Mouse (Mus musculus) MEL (cell line): ENCODE results near the gene Lpcat1.

ENCODE experiments used
- CTCF ChIP-seq, 3 experiments: IDR thresholded peaks in 2 of 3; conservative IDR thresholded peaks in 1 of 3; 2 replicates each; pipeline ENCODE4 v1.5.1; 2011 to 2012; ENCODE audit warnings: low read length in 3 of 3, low read depth in 2 of 3, mild to moderate bottlenecking in 2 of 3, improper control_type of control experiment in 1 of 3, inconsistent platforms in 1 of 3, mixed read lengths in 1 of 3, moderate library complexity in 1 of 3; ENCODE audit not compliant: control insufficient read depth in 1 of 3, insufficient read depth in 1 of 3, poor library complexity in 1 of 3, severe bottlenecking in 1 of 3
- ZC3H11A ChIP-seq: IDR thresholded peaks from 2 replicates; pipeline ENCODE4 v1.6.1; 2012; ENCODE audit warnings: low read depth, mild to moderate bottlenecking, inconsistent platforms, low read length, improper control_type of control experiment

DNA sequence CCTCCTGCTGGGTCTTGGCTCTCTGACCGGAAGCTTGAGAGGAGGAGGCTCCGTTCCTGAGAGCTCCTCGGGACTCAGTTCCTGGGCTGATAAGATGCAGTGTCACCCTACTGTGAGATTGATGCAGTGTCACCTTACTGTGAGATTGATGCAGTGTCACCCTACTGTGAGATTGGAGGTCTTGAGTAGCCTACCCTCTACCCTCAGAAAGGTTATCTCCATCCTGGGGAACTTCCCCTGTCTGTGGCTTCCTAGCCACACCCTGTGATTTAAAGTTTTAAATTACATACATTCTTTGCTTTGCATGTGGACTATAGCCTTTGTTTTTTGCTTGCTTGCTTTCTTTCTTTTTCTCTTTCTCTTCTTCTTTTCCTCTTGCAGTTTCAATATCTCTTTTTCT is 21.1 kb downstream of the Lpcat1 start:
- TF ChIP-seq CTCF (IDR thresholded peaks at IDR 0.05 in 2 of 3, conservative IDR thresholded peaks at IDR 0.05 in 1 of 3; ENCODE audit: control insufficient read depth in 1 of 3, insufficient read depth in 1 of 3, low read depth in 2 of 3, low read length in 3 of 3, poor library complexity in 1 of 3, severe bottlenecking in 1 of 3) (no peak), ZC3H11A (no peak)
